Mouse (Mus musculus): Measurements from ENCODE around the gene Olfr12.

Gene Olfr12

DNA sequence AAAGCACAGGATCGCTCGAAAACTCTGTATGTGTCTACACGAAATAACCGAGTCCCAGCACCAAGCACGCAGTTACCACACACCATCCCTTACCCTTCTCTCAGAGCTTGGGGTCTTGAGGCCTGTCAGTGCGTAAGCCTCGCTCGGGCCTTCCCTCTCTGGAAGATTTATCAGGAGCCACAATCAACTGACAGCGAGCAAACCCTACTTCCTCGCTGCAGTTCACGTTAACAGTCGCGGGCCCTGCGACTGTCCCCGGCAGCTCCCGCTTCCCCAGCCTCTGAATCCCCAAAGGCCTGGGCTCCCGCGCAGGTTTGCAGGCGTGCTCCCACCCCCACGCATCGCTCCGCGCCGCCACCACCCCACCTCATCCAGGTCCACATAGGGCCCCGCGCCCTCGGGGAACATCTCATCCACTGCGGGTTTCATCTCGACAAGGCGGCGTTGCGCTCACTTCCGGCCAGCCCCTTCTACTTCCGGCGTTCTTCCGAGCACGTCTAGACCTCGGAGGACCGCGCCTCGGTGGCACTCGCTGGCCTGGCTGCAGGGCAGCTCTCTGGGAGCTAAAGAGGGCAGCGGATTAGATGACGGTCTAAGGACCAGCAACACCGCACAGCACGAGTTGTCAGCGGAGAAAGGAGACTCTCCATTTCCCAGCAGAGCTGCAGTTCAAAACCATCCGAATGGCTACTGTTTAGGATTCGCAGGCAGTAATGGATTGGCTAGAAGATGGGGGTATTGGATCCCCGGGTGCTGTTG, 24.1 kb downstream of the Olfr12 start, which contains the start of gene Cops9:
Gene Cops9 (minus strand): TSS at position 472 of the 759 bp plus-strand sequence.
- DNase-seq (ENCODE audit: low spot score) = peak; percentile 85

DNA sequence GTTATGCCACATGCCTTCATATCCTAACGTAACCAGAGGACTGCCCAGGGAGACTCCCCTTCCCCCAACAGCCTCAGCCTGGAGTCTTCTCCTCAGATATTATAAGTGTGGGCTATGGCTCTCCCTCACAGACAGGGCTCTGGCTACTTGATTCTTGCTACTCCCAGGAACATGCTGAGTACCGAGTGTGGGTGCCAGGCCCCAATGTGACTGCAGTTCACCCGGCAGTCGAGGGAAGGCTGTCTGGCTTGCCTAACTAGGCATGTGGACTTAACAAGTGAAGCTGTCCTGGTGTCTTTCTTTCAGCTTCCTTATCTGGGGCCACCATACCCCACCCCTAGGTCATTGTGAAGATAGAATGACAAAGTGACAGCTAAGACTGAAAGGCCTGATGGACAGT, 26.1 kb downstream of the Olfr12 start:
- no peak for DNase-seq (ENCODE audit: low spot score)

DNA sequence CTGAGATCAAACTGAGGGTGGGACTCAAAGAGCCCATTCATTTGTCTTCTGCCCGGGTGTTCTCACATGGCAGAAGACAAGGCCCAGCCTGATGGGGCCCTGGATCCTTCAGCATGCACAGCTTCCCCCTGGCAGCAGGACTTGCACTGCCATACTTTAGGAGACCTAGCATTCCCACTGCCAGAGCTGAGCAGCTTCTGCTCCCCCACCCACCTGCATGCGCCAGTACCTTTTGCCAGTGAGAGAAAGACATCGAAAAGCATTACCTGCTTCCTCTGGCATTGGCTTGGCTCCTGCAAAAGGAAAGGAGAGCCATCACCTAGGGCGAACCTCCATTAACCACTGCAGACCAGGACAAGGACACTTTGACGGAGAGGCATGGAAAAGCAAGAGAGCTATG, 27.3 kb downstream of the Olfr12 start:
- no peak for DNase-seq (ENCODE audit: low spot score)

DNA sequence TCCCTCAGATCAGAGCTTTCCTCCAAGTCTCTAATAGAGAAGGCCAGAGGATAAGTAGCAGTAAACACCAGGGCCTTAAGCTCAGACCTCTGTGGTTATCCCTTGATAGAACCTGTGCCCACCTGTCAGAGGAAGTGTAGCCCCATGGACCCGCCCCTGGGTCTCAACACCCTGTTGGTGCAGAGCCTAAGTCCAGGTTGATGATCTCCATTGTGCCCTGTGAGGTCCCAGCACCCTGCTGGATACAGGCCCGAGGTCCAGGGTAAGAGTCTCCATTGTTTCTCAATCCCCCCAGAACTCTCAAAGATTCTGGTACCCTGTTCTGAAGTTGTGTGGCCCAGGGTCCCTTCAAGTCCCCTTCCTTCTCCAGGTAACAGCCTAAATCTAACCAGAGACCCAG, 28.5 kb downstream of the Olfr12 start:
- no peak for DNase-seq (ENCODE audit: low spot score)

DNA sequence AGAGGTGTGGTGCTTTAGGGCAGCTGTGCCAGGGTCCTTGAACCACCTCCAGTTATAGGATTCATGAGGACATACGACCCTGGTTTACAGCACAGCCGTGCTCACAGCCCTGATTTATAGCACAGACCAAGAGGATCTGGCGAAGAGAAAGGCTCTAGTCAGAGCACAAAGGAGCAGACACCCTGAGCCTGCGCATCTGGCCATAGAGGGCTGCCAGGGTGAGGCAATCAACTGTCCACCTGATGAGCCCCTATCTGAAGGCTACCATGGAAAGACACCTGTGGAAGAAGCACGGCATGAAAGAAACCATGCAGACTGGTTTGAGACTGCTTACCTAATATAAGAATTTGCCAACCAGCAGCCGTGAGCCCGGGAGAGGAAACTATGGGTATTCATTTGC, 29.0 kb downstream of the Olfr12 start:
- no peak for DNase-seq (ENCODE audit: low spot score)

DNA sequence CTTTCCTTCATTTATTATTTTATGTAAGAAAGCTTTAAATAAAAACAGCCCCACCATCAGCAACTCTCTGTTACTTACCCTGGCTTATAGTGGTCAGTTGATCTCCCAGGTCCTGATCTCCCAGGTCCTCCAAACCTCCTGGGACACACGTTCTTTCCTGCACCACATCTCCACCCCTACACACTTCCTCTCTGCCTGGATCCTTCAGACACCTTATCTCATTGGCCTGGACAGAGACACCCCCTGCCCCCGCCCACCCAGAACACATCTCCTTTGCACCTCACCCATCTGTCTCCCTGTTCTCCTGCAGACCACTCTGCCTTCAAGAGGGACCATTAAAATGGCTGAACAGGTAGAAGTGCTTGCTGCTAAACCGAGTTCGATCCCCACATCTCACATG, 29.4 kb downstream of the Olfr12 start:
- DNase-seq (ENCODE audit: low spot score) = no peak

DNA sequence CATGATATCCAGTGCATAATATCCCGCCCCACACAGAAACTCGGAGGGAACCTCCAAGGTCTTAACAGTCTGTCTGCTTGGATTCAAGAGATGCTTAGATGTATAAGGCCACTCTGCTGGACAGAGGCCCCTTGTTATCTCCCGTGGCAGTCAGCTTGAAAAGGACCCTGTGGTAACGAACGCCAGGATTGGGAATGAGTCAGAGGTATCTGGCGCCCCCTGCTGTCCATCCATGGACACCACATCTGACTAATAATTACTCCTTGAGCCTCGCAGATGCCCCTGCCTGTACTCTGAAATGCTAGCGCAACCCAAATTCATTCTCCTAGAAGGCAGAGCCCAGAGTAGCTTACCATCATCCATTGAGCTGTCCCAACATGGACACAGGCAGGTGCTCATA, 30.2 kb downstream of the Olfr12 start:
- DNase-seq (ENCODE audit: low spot score) = peak; percentile 74

DNA sequence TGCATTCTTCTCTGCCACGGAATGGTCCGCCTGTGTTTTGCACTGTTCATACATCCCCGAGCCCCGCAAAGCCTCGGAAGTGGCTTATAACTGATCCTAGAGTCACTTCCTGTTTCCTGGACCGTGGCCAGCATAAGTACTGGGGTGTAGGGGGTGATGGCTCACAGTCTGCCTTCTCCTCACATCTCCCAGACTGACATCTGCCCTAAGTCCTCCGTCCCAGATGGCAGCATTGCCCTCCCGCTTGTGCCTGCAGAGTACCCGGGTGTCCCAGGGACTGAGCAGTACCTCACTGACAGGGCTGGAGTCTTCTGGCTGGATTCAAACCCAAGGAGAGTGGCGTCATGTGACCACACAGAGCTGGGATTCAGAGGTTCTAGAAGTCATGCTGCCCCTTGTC, 30.6 kb downstream of the Olfr12 start:
- no peak for DNase-seq (ENCODE audit: low spot score)

DNA sequence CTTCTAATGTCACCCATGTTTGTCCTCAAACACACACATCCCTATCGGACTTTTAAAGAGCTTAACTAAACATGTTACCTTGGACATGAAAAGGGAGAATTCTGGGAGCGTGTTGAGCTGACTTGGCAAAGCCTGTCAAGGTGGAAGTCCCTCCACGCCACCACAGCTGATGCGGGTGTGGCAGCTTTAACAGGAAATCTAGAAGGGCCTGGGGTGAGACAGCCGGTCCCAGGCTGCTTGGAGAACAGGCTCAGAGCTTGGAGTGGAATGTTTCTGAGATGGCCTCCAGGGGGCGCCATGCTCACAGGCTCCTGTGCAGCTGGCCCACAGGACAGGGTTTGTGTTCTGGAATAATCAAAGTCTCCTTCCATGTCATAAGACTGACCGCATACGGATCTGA, 31.1 kb downstream of the Olfr12 start, which contains the start of gene Otos:
Gene Otos (minus strand): TSS at position 169 of the 400 bp plus-strand sequence.
- peak; percentile 52 for DNase-seq (ENCODE audit: low spot score)

DNA sequence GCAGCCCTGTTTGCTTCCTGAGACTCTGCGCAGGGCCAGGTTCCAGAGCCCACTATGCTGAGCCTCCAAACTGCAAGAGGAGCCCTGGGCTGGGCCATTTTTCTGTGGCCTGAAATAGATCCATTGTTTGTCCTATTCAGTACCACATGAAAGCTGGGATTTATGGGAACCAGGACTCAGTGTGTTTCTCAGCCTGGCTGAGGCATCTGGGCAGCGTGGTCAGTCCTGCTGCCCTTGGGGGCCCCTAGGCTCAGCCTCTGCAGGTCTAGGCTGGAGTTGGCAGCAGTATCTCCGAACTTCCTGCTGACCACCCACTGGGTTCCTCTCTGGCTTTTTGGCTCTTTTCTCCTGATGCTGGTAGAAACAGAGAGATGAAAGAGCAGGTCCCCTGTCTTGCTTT, 33.9 kb downstream of the Olfr12 start:
- no peak for DNase-seq (ENCODE audit: low spot score)

DNA sequence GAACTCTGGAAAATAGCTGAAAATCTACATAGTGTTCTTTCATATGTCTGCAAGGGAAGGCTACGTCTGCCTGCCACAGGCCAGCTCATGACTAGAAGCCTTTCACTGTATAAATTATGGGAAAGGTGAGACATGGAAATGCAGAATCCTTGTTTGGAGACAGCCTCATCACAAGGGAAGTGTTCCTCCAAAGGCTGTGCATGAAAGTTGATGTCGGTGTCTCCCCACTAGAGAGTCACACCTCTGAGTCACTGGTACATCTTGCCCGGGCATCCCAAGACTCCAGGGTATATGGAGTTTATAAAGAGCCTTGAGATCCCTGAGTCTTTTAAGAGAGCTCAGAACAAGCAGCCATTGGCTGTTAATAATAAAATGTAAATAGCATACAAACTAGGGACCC, 35.6 kb downstream of the Olfr12 start:
- no peak for DNase-seq (ENCODE audit: low spot score)

DNA sequence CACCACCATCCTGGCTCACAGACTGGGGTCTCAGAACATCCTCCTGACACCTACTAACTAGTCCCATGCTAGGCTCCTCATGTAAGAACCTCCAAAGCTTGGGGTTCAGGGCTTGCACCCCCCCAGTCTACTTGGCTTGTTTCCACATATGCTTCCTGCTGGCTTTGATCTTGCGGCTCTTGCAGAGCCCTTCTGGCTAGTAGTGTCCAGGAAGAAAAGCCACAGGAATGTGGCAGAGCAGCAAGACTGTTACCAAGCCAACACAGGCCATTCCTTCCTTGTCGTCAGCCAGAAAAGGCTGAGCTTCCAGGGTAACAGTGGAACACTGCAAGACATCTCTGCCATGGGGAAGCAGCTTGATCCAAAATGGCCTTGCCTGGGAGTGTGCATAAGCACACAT, 37.1 kb downstream of the Olfr12 start:
- DNase-seq (ENCODE audit: low spot score) = no peak

DNA sequence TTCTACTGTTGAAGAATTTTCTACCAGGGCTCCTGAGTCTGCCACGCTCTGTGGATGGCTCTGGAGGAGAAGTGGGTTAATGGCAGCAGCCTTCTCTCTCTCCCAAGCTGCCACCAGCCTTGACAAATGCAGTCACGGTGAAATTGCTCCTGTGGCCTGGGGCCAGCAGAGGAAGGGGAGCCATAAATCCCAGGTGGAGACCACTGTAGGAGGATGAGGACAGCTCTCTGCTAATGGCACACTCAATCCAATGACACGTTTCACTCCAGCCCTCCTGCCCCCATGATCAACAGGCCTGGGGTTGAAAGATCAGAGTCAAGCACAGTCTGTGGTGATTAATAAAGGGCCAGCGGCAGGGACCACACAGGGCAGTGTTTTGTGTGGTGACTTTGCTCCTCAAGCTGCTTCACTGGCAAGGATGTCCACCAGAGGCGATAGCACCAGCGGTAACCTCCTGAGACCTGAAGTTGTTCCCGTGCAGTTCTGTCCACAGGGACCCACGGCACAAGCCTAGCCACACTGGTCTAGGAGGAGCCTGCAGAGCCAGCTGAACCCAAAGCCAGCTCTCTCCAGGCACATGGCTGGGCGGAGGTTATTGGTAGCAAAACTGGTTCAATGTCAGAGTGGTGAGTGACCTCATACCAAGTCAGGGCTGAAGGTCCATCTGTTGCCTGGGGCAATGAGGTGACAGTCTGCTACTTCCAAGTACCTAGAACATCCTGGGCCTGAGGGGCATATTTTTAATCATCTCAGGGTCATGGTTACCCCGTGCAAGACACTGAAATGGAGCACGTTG, 39.6 kb downstream of the Olfr12 start:
- DNase-seq (ENCODE audit: low spot score) = no peak

DNA sequence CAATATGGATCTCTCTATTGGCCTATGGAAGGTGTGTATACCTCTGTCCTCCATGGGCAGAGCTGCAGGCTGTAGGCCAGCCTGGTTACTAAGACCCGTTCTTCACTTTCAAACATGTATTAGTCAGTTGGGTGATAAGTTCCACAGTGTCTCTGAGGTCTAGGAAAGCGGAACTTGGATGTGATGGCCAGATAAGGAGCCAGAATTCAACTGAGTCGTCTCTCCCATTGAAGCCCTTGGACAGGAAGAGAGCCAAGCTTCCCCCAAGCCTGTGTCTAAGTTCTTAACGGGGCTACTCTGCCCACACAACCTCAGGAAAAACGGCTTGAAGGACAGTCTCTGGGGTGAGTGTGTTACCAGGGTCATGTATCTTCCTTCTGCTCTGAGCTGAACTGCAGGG, 41.8 kb downstream of the Olfr12 start:
- DNase-seq (ENCODE audit: low spot score) = no peak

DNA sequence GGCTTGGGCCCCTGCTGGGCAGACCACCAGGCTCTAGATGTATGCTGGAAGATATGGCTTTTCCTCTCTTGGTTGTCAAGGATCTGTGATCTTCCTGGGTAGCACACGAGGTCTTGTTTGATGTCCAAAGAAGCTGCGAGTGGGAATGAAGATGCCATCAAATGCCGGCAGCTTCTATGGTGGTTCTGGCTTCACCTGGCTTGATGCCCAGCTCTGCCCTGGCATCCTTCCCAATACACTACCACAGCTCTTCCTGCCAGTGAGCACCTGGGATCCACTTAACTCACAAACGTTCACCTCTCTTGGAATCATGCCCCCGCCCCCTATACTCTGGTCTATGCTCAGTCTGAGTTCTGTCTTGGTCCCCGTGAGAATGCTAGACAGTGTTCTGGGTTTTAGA, 49.5 kb downstream of the Olfr12 start:
- DNase-seq (ENCODE audit: low spot score) = no peak

DNA sequence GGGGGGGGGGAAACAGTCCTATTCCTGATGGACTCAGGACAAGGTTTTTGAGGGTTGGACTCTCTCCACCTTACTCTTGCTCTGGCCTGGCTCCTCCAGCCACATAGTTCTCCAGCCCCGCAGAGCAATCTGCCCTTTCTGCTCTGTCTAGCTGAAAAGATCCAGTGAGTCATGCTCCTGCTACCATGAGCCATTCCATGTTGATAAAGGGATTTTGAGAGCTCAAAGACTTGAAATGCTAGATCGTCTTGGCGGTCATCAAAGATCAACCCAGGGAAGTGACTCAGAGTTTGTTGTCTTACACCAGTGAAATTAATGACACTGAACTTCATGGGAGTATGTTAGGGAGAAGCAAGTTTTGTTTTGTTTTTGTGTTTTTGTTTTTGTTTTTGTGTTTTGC, 51.8 kb downstream of the Olfr12 start:
- DNase-seq (ENCODE audit: low spot score) = no peak

DNA sequence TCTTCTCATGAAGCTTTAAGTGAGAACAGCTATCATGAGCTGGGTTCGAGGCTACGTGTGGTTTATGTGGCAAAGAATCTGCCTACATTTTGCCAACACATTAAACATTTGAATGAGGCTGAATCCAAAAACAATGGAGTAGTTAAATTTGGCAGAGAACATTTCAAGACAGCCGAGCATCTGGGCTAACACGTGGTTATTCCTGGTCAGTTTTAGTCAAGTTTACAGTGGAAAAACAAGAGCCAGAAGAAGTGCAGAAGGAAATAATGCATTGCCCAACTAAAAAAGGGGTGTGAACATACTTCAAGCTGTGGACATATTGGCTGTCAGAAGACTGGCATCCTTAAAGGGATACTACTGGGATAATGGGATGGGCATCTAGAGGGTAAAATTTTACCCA, 53.7 kb downstream of the Olfr12 start:
- DNase-seq (ENCODE audit: low spot score) = no peak
